Mouse (Mus musculus) brain, embryonic 18.5 days (tissue): ENCODE results near the gene Gm28053.

Experiments
- DNase-seq: peaks from one replicate; pipeline ENCODE4 v3.0.0-alpha.2; 2012; ENCODE audit warnings: low read depth, low spot score

The Gm28053 gene

GRCm38 (mm10) chr6:48689320-48689719 lies 29.1 kb upstream of the Gm28053 start:
- no peak for DNase-seq

GRCm38 (mm10) chr6:48692962-48693361 lies 25.4 kb upstream of the Gm28053 start:
- DNase-seq: no peak

GRCm38 (mm10) chr6:48696830-48697554 lies 21.4 kb upstream of the Gm28053 start:
- DNase-seq: no peak

- no peak for DNase-seq
These were observed 20.9 kb upstream of the Gm28053 start for GRCm38 (mm10) chr6:48697555-48697930.

GRCm38 (mm10) chr6:48698066-48698856 lies 20.1 kb upstream of the Gm28053 start:
- no peak for DNase-seq

- DNase-seq: no peak
These were observed 19.5 kb upstream of the Gm28053 start for GRCm38 (mm10) chr6:48698888-48699287.

- DNase-seq: no peak
These were observed 17.9 kb upstream of the Gm28053 start for GRCm38 (mm10) chr6:48700251-48701075.

- DNase-seq: no peak
These were observed 16.3 kb upstream of the Gm28053 start for GRCm38 (mm10) chr6:48702146-48702545.

- no peak for DNase-seq
These were observed 15.8 kb upstream of the Gm28053 start for GRCm38 (mm10) chr6:48702601-48703000.

GRCm38 (mm10) chr6:48704146-48704545 lies 14.3 kb upstream of the Gm28053 start:
- no peak for DNase-seq

- DNase-seq: no peak
These were observed 12.3 kb upstream of the Gm28053 start for GRCm38 (mm10) chr6:48706130-48706529.

GRCm38 (mm10) chr6:48720326-48720725 lies 1.9 kb downstream of the Gm28053 start:
- no peak for DNase-seq

- DNase-seq: no peak
These were observed 5.1 kb downstream of the Gm28053 start for GRCm38 (mm10) chr6:48723468-48723867.

- no peak for DNase-seq
These were observed 7.1 kb downstream of the Gm28053 start for GRCm38 (mm10) chr6:48725476-48725875.

- no peak for DNase-seq
These were observed 9.4 kb downstream of the Gm28053 start for GRCm38 (mm10) chr6:48727761-48728160.

- no peak for DNase-seq
These were observed 14.5 kb downstream of the Gm28053 start for GRCm38 (mm10) chr6:48732864-48733304.

GRCm38 (mm10) chr6:48733660-48734059 lies 15.3 kb downstream of the Gm28053 start:
- DNase-seq: no peak

- no peak for DNase-seq
These were observed 18.6 kb downstream of the Gm28053 start for GRCm38 (mm10) chr6:48737053-48737452.

- no peak for DNase-seq
These were observed 19.3 kb downstream of the Gm28053 start for GRCm38 (mm10) chr6:48737688-48738087.

- no peak for DNase-seq
These were observed 20.8 kb downstream of the Gm28053 start, which contains the start of gene Gimap1 for GRCm38 (mm10) chr6:48738961-48739779. TSS of gene Gimap1 (plus strand) at chr6:48739054.

GRCm38 (mm10) chr6:48739780-48740055 lies 21.3 kb downstream of the Gm28053 start:
- no peak for DNase-seq
